Mouse (Mus musculus) hindbrain, embryonic 16.5 days (tissue): ENCODE data around the gene Nfu1. TPM values are rescaled to one million over a fixed set of nuclear protein-coding genes. Genes with fewer than 3 reads are reported as not detected.

Experiments used
- ATAC-seq: fragments of 200-750 bp; cut with Nextera tagmentation; 2 replicates; pipeline ENCODE4 v1.8.0; 2017; ENCODE audit warnings: moderate TSS enrichment, moderate library complexity
- H3K27ac ChIP-seq: fragments of 300-500 bp; sonication (generic); 2 replicates; pipeline ENCODE4 v1.5.1; 2014; ENCODE audit warnings: low read depth, mild to moderate bottlenecking, control low read depth, low read length, moderate library complexity
- H3K27me3 ChIP-seq: fragments of 300-500 bp; sonication (generic); replicated peaks from 2 replicates; pipeline ENCODE4 v1.6.1; 2014; ENCODE audit warnings: low read length; ENCODE audit not compliant: control insufficient read depth, insufficient read depth
- H3K36me3 ChIP-seq: fragments of 300-500 bp; sonication (generic); 2 replicates; pipeline ENCODE4 v1.6.1; 2014; ENCODE audit warnings: mild to moderate bottlenecking, low read length, moderate library complexity, mixed read lengths; ENCODE audit not compliant: control insufficient read depth, insufficient read depth
- H3K4me1 ChIP-seq: fragments of 300-500 bp; sonication (generic); 2 replicates; pipeline ENCODE4 v1.6.1; 2014; ENCODE audit warnings: low read depth, low read length; ENCODE audit not compliant: control insufficient read depth, insufficient read depth
- H3K4me2 ChIP-seq: fragments of 300-500 bp; sonication (generic); 2 replicates; pipeline ENCODE4 v1.6.1; 2014; ENCODE audit warnings: mild to moderate bottlenecking, low read length, control low read depth, moderate library complexity
- H3K4me3 ChIP-seq: fragments of 300-500 bp; sonication (generic); 2 replicates; pipeline ENCODE4 v1.5.1; 2014; ENCODE audit warnings: mild to moderate bottlenecking, low read length, control low read depth, moderate library complexity
- H3K9ac ChIP-seq: fragments of 300-500 bp; sonication (generic); 2 replicates; pipeline ENCODE4 v1.6.1; 2014; ENCODE audit warnings: low read depth, mild to moderate bottlenecking, control low read depth, low read length, moderate library complexity
- H3K9me3 ChIP-seq: fragments of 300-500 bp; sonication (generic); 2 replicates; pipeline ENCODE4 v1.6.1; 2014; ENCODE audit warnings: mild to moderate bottlenecking, low read length, moderate library complexity; ENCODE audit not compliant: control insufficient read depth
- WGBS: fragments of 180-500 bp; shearing (Covaris S2); extraction: QIAGEN DNeasy Blood & Tissue Kit; methylation state at CpG from one replicate; pipeline ENCODE4 v1.1.7; 2014; 5-methylcytosine and 5-hydroxymethylcytosine counted together
- polyA plus RNA-seq: library from polyadenylated mRNA; unstranded; fragments of >200 nt; fragmentation: Nextera tagmentation; extraction: Ambion mirVana; gene quantifications from 2 replicates; pipeline ENCODE4 v1.2.1, GENCODE M21; 2015

Gene Nfu1
- polyA plus RNA-seq, 1 experiment from 2014 or later, result 154 TPM

DNA sequence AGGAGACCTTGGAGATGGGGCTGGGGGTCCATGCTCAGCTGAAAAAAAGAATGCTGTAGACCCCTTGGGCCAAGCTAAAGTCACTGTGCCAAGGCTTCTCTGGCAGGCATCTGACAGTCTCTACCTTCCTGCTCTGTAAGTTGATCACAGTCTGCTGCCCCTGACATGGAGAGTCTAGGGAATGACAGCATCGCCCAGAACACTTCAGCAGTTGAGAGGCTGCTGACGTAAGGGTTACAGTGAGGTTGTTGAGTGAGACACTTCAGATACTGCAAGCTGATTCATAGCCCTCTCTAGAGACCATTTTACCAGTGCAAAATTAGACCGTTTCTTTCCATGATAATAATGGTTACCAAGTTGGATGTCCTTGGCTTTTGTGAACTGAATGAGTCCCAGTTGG is 18.0 kb upstream of the Nfu1 start:
- Histone ChIP-seq H3K27ac (no peak overlapping the region), H3K36me3 (peaks cover 5% of the 10 kb centered on the region; the same call in 1 of the 2 replicates), H3K27me3 (no peaks in the 10 kb centered on the region), H3K4me1 (no peaks in the 10 kb centered on the region), H3K9ac (no peak overlapping the region), H3K9me3 (no peaks in the 10 kb centered on the region), H3K4me3 (no peak overlapping the region), H3K4me2 (no peak overlapping the region)
- 84% methylated on average over 3 of the region's 3 CpGs for WGBS
- ATAC-seq, result no peak

DNA sequence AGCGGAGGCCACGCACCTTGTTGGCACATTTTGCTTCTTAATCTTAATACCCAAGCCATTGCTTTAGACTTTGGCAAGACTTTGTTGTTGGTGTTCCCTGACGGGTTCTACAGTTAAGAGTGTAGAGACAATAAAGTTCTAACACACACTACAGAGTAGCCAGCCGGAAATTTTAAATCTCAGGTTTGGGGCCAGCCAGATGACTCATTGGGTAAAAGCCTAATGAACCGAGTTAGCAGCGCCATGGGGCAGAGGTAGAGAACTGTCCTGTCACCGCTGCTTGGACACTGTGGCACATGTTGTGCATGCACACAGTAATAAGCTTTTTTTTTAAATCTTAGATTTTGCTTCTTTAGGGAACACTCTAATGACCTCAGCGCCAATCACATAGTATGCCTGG is 16.7 kb upstream of the Nfu1 start:
- Histone ChIP-seq H3K4me3 (no peak overlapping the region), H3K4me1 (no peaks in the 10 kb centered on the region), H3K27ac (no peak overlapping the region), H3K9me3 (no peaks in the 10 kb centered on the region), H3K36me3 (peaks cover 5% of the 10 kb centered on the region; the same call in 1 of the 2 replicates), H3K9ac (no peak overlapping the region), H3K4me2 (no peak overlapping the region), H3K27me3 (no peaks in the 10 kb centered on the region)
- no peak for ATAC-seq
- 91% methylated on average over 8 of the region's 8 CpGs for WGBS

DNA sequence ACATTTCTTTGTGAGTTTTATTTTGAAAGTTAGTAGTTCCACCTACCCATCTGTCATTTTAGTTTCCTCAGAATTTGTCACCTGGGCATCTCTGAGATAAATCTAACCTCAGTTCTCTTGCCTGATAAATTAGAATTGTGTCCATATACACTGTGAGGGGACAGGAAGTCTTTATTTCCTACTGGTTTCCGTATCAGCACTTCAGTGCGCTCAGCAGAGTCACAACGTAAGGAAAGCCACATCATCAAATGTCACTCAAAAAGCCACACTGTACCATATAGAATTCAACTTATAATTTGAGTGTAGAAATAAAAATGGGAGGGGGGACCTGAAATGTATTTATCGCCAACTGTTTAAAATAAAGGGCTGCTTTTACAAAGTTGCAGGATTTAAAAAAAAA is 14.8 kb upstream of the Nfu1 start:
- H3K4me2 ChIP-seq, result no peak overlapping the region

DNA sequence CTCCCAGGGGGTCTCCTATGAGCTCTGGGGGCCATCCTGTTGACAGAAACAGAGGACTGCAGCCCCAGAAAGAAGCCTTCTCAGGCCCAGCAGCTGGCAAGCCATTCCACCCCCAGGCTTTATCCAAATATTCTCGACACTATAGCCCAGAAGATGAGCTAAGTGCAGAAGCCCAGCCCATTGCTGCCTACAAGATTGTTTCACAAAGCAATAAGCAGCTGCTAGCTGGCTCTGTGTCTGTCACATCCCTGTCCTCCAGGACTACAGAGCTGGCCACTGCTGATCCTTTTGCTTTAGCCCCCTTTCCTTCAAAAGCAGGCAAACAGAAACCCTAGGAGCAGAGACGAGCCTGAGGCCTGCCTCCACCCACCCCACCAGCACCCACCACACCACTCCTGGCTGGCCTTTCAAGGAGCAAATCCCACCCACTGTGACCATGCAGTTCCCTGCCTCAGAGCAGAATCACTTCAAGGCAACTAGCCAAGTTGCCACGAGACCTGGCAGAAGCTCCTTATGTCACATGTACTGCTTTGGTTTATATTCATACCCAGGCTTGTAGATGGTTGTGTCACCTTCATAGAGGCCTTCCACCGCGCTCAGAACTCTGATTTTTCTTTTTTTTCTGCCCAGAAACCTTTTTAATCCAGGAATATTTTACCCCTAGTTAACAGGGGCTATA is 12.3 kb upstream of the Nfu1 start:
- Histone ChIP-seq H3K4me1 (no peaks in the 10 kb centered on the region), H3K27ac (no peak overlapping the region; the same call in 1 of the 2 replicates), H3K4me3 (no peak overlapping the region), H3K36me3 (no peaks in the 10 kb centered on the region; the same call in 1 of the 2 replicates), H3K9ac (no peak overlapping the region), H3K27me3 (no peaks in the 10 kb centered on the region), H3K9me3 (no peaks in the 10 kb centered on the region), H3K4me2 (no peak overlapping the region)
- WGBS, result 75% methylated on average over 5 of the region's 5 CpGs
- peak; percentile 48; the same call in 1 of the 2 replicates for ATAC-seq

More for the DNA sequence above, 14.8 kb upstream of the Nfu1 start:
- no peaks in the 10 kb centered on the region for H3K27me3 ChIP-seq
- H3K9me3 ChIP-seq, result no peaks in the 10 kb centered on the region
- no peak overlapping the region for H3K4me3 ChIP-seq
- no peaks in the 10 kb centered on the region; the same call in 1 of the 2 replicates for H3K36me3 ChIP-seq
- H3K27ac ChIP-seq, result no peak overlapping the region
- no peak for ATAC-seq
- WGBS, result 89% methylated on average over 4 of the region's 4 CpGs
- no peaks in the 10 kb centered on the region for H3K4me1 ChIP-seq
- H3K9ac ChIP-seq, result no peak overlapping the region

DNA sequence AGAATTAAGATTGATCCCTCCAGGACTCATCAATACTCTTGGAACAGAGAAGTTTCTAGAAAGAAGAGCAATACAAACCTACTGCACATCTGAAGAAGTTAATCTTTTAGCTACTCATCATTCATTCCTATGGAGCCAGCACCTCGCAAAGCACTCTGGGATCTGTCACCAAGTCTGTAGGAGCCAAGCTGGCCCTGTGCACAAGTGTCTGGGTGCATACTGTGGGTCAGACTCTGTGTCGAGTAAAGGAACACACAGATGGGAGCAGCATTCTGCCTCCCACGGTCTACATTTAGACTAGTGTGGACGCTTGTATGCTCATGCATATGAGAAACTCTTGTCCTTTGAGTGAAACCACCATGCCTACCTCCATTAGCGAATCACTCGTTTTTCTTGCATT is 11.7 kb upstream of the Nfu1 start:
- 90% methylated on average over 6 of the region's 6 CpGs for WGBS
- Histone ChIP-seq H3K36me3 (no peaks in the 10 kb centered on the region; the same call in 1 of the 2 replicates), H3K9me3 (no peaks in the 10 kb centered on the region), H3K9ac (no peak overlapping the region), H3K27me3 (no peaks in the 10 kb centered on the region), H3K4me1 (no peaks in the 10 kb centered on the region), H3K4me3 (no peak overlapping the region), H3K4me2 (no peak overlapping the region), H3K27ac (no peak overlapping the region)
- no peak for ATAC-seq

DNA sequence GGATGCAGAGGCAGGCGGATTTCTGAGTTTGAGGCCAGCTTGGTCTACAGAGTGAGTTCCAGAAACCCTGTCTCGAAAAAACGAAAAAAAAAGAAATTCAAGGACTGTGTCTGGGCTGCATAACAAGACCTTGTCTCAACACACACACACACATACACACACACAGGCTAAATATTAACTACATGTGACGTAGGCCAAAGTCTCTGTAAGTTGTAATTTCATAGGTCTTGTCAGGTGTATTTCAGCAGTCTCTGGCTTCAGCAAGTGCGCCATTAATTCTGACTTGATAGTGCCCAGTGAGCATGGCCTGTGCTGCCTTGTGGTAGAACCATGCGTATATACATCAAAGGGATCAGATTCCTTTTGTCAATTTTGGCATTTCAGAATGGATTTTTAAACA is 7.0 kb upstream of the Nfu1 start:
- ATAC-seq, result no peak
- 94% methylated on average over 6 of the region's 6 CpGs for WGBS
- no peak overlapping the region for H3K9ac ChIP-seq
- H3K4me2 ChIP-seq, result no peak overlapping the region
- no peaks in the 10 kb centered on the region for H3K4me1 ChIP-seq
- no peaks in the 10 kb centered on the region for H3K27me3 ChIP-seq
- no peaks in the 10 kb centered on the region for H3K9me3 ChIP-seq
- no peak overlapping the region for H3K4me3 ChIP-seq
- H3K27ac ChIP-seq, result no peak overlapping the region
- no peaks in the 10 kb centered on the region for H3K36me3 ChIP-seq

DNA sequence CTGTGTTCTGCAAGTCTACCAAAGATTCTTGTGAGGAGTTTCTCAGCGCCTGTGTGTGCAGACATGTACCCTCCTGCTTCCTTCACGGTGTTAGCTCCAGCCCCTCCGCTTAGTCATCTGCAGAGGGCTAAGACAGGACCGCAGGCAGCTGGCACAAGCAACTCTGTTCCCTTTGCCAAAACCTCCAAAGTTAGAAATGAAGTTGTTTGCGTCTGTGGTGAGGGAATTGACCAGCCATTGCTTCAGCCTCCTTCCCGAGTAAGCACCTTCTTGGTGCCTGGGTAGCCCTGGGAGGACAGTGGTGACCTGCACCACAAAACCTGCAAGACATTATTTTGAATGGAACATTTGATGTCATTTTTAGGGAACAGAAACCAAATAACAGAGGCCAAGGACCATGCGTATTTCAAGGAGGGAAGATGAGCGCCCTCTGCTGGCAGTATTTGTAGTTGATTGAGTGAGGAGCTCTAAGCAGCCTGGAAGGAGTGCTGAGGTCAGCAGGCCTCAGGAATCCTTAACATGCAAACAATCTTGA is 6.4 kb upstream of the Nfu1 start:
- H3K27ac ChIP-seq, result no peak overlapping the region
- H3K4me2 ChIP-seq, result no peak overlapping the region
- no peaks in the 10 kb centered on the region for H3K36me3 ChIP-seq
- H3K4me1 ChIP-seq, result no peaks in the 10 kb centered on the region
- peak; percentile 78 for ATAC-seq
- WGBS, result 39% methylated on average over 8 of the region's 8 CpGs
- no peak overlapping the region for H3K4me3 ChIP-seq
- H3K27me3 ChIP-seq, result no peaks in the 10 kb centered on the region
- H3K9me3 ChIP-seq, result no peaks in the 10 kb centered on the region
- no peak overlapping the region for H3K9ac ChIP-seq

DNA sequence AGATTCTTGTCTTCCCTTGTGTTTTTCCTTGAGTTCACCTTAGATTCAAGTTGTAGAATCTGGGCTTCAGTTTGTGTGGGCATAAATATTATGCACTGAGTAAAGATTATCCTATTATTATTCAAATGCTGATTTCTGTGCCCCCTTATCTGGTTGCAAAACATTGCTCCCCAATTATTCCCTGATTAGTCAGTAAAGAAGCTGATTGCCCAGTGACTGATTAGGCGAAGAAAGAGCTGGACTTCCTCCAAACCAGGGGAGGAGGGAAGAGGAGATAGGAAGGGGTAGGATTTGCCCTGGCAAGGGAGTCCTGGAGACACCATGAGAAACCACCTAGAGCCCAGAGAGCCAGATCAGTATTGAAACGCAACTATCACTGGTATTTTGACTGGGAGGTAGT is 4.9 kb upstream of the Nfu1 start:
- 61% methylated on average over 2 of the region's 2 CpGs for WGBS
- Histone ChIP-seq H3K9me3 (no peaks in the 10 kb centered on the region), H3K4me2 (no peak overlapping the region), H3K9ac (no peak overlapping the region), H3K27ac (no peak overlapping the region), H3K27me3 (no peaks in the 10 kb centered on the region), H3K4me3 (no peak overlapping the region), H3K36me3 (no peaks in the 10 kb centered on the region), H3K4me1 (no peaks in the 10 kb centered on the region)
- ATAC-seq, result no peak

DNA sequence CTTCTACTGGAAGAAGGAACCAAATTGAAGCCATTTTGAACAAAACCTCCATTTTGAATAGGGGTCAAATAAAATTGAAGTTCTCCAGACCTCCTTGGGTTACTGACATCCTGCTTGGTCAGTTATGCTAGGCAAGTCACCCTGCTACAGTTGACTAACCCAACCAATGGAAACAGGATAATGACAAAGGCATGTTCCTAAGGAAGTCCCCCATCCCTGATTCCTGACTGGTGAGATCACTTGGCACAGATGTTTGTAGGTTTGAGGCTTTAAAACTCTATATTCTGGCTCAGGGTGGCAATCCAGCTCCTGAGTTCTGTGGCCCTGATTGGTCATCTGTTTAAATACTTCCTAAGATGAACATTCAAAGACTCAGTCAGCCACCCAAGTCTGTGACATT is 3.5 kb upstream of the Nfu1 start:
- peaks cover 5% of the 10 kb centered on the region for H3K4me1 ChIP-seq
- H3K27me3 ChIP-seq, result no peaks in the 10 kb centered on the region
- ATAC-seq, result no peak
- no peak overlapping the region for H3K27ac ChIP-seq
- H3K4me2 ChIP-seq, result no peak overlapping the region
- no peak overlapping the region for H3K9ac ChIP-seq
- no peaks in the 10 kb centered on the region for H3K9me3 ChIP-seq
- no peak overlapping the region for H3K4me3 ChIP-seq
- no peaks in the 10 kb centered on the region for H3K36me3 ChIP-seq
